Mouse (Mus musculus) C2C12 (cell line): Measurements from ENCODE around the gene Adgrg5. TPM values are rescaled to one million over a fixed set of nuclear protein-coding genes. Genes with fewer than 3 reads are reported as not detected.

ENCODE experiments used
- H3K27me3 ChIP-seq: one replicate; pipeline ENCODE4 v1.6.1; 2011; ENCODE audit not compliant: control insufficient read depth, insufficient read depth, insufficient read length
- H3K36me3 ChIP-seq: one replicate; pipeline ENCODE4 v1.6.1; 2011; ENCODE audit not compliant: control insufficient read depth, insufficient read depth
- H3K4me3 ChIP-seq: one replicate; pipeline ENCODE4 v1.5.1; 2011; ENCODE audit warnings: mild to moderate bottlenecking, control low read depth; ENCODE audit not compliant: poor library complexity, insufficient read depth, severe bottlenecking
- H3K79me2 ChIP-seq: one replicate; pipeline ENCODE4 v1.6.1; 2011; ENCODE audit not compliant: control insufficient read depth, insufficient read depth
- H3K79me3 ChIP-seq: one replicate; pipeline ENCODE4 v1.6.1; 2011; ENCODE audit warnings: low read depth, control low read depth
- H3ac ChIP-seq: one replicate; pipeline ENCODE3; 2011; ENCODE audit warnings: low read depth; ENCODE audit not compliant: control insufficient read depth, insufficient read length
- CEBPB ChIP-seq: IDR thresholded peaks from one replicate; pipeline ENCODE4 v1.6.1; 2011; ENCODE audit warnings: low read depth, mild to moderate bottlenecking, control low read depth, moderate library complexity
- CTCF ChIP-seq: IDR thresholded peaks from one replicate; pipeline ENCODE4 v1.5.1; 2011; ENCODE audit not compliant: control insufficient read depth, insufficient read depth, insufficient read length
- FOSL1 ChIP-seq: IDR thresholded peaks from one replicate; pipeline ENCODE4 v1.8.0; 2011; ENCODE audit warnings: mild to moderate bottlenecking, low read length; ENCODE audit not compliant: poor library complexity, insufficient read depth, severe bottlenecking
- MAX ChIP-seq: IDR thresholded peaks from one replicate; pipeline ENCODE4 v1.6.1; 2011; ENCODE audit warnings: mild to moderate bottlenecking, control low read depth
- MYOD1 ChIP-seq: IDR thresholded peaks from one replicate; pipeline ENCODE4 v1.6.1; 2011; ENCODE audit warnings: low read depth; ENCODE audit not compliant: control insufficient read depth, insufficient read length
- MYOG ChIP-seq: IDR thresholded peaks from one replicate; pipeline ENCODE4 v1.6.1; 2011; ENCODE audit not compliant: control insufficient read depth, insufficient read length; ENCODE audit errors: extremely low read depth
- USF1 ChIP-seq: IDR thresholded peaks from one replicate; pipeline ENCODE4 v1.6.1; 2011; ENCODE audit warnings: low read depth, mild to moderate bottlenecking, control low read depth, moderate library complexity
- polyA plus RNA-seq: library from polyadenylated mRNA; unstranded; fragments of >200 nt; fragmentation: generic; extraction: Trizol; gene quantifications from one replicate; pipeline ENCODE4 v1.2.1, GENCODE M21; 2012; ENCODE audit warnings: missing spikeins

The Adgrg5 gene
- polyA plus RNA-seq, 1 experiment: 0.18 TPM

DNA sequence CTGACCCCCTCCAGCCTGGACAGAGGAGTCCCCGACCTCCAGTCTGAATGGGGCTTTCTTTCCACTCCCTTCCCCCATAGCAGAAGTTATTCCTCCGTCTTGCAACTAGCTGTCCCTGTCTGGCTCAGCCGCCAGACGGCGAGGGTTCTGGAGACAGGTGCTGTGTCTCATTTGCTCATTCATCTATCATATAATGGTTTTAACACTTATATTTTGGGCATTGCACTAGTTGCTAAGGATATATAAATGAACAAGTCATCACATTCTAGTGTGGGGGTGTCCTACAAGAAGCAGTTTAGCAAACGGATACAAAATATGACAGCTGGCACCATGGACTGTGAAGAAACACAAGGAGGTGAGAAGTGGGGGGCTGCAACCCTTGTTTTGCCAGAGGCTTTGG is 21.7 kb downstream of the Adgrg5 start:
- Histone ChIP-seq H3K27me3 (peaks cover 22% of the 10 kb centered on the region), H3K4me3 (no peak overlapping the region), H3ac (no peak overlapping the region), H3K36me3 (no peaks in the 10 kb centered on the region), H3K79me2 (no peaks in the 10 kb centered on the region), H3K79me3 (no peaks in the 10 kb centered on the region)
- TF ChIP-seq CTCF (no peak), MAX (no peak), FOSL1 (no peak), MYOG (no peak), CEBPB (no peak), USF1 (no peak), MYOD1 (no peak)

DNA sequence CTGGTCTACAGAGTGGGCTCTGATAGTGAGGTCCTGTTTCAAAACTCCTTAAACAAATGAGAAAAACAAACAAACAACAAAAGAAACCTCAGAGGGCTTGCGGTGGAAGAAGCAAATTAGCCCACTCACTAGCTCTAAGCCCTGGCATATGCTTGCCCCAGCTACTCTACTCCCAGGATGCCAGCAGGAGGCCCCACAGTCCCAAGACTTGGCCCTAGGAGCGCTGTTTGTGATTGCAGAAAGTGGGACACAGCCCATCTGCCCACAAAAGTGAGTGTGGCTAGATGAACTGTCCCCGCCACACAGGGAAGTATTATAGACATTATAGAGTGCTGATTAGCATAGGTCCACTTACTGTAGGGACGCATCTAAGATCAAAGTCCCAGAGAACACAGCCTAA is 24.9 kb downstream of the Adgrg5 start:
- Histone ChIP-seq H3K79me3 (no peaks in the 10 kb centered on the region), H3K36me3 (no peaks in the 10 kb centered on the region), H3K79me2 (no peaks in the 10 kb centered on the region), H3ac (no peak overlapping the region), H3K27me3 (peaks cover 10% of the 10 kb centered on the region), H3K4me3 (no peak overlapping the region)
- no peak for TF ChIP-seq MAX
- no peak for TF ChIP-seq CTCF
- no peak for TF ChIP-seq MYOD1
- no peak for TF ChIP-seq FOSL1
- no peak for TF ChIP-seq MYOG

DNA sequence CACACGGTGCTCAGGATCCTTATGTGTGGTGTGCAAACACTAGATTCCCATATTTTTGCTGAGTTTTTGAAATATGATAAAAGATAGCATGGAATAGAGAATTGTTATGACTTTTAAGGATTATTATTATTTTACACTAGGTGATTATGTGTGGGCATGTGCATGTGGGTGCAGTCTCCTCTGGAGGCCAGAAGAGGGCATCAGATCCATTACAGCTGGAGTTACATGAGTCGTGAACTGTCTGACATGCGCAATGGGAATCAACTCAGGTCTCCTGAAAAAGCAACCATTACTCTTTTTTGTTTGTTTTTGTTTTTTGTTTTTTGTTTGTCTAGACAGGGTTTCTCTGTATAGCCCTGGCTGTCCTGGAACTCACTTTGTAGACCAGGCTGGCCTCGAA is 25.5 kb downstream of the Adgrg5 start:
- H3K36me3 ChIP-seq: no peaks in the 10 kb centered on the region
- no peak overlapping the region for H3K4me3 ChIP-seq
- TF ChIP-seq CTCF (no peak), CEBPB (no peak), FOSL1 (no peak), USF1 (no peak), MYOG (no peak), MAX (no peak), MYOD1 (no peak)
- H3K27me3 ChIP-seq: peaks cover 7% of the 10 kb centered on the region
- no peak overlapping the region for H3ac ChIP-seq
- H3K79me3 ChIP-seq: no peaks in the 10 kb centered on the region
- no peaks in the 10 kb centered on the region for H3K79me2 ChIP-seq

DNA sequence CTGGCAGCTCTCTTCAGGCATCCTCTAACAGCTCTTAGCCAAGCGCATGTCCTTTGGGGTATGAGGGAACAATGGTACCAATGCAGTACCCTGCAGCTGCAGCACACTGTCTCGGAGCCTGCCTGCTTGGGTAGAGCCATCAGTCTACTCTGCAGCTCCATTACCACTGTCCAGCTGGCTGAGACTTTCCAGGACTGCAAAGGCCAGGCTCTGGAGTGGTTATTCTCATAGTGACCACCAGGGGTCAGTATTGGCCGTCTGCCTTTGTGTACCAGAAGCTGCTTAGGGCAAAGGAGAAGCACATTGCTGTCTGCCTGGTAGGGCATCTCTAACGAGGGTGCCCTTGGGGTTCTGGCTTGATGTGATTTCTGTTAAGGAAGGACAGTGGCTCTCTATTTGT is 26.6 kb downstream of the Adgrg5 start:
- no peaks in the 10 kb centered on the region for H3K36me3 ChIP-seq
- no peaks in the 10 kb centered on the region for H3K79me3 ChIP-seq
- TF ChIP-seq MAX (no peak), CTCF (peak; percentile 53)
- H3K4me3 ChIP-seq: no peak overlapping the region
- no peaks in the 10 kb centered on the region for H3K79me2 ChIP-seq
- peaks cover 6% of the 10 kb centered on the region for H3K27me3 ChIP-seq
- no peak overlapping the region for H3ac ChIP-seq

DNA sequence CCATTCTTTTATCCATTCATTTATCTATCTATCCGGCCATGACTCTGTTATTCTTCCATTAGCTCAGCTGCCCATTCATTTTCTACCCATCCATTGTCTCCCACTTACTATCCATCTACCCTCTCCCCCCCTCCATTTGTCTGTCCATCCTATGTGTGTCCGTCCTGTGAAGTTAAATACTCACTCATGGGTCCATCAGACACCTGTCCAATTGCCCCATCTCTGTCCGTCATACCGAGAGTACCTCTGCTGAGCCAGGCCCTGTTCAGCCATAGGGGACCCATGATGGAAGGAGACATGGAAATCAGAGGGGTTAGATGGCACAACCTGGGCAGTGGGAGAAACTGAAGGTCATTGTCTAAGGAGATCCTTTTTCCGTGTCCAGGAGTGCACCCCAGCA is 27.0 kb downstream of the Adgrg5 start:
- H3K27me3 ChIP-seq: peaks cover 2% of the 10 kb centered on the region
- no peak overlapping the region for H3ac ChIP-seq
- no peaks in the 10 kb centered on the region for H3K79me3 ChIP-seq
- no peaks in the 10 kb centered on the region for H3K79me2 ChIP-seq
- H3K4me3 ChIP-seq: no peak overlapping the region
- TF ChIP-seq USF1 (no peak), MAX (no peak), CEBPB (no peak)
- H3K36me3 ChIP-seq: no peaks in the 10 kb centered on the region

DNA sequence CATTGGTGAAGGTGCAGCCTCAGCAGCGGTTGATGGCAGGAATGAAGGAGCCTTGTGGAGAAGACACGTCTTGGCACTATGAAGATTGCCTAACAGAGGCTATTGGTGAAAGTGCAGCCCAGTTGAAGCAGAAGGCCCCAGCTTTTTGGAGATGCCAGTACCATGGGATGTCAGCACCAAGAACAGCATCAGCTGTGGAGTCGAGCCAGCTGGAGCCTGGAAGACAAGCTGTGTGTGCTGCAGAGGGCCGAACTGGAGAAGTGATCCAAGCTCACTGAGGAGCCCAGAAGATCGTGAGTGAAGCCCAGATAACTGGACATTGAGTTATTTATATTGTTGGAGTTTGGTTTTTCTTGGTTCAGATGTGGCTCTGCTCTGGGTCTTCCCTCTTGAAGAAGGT is 28.6 kb downstream of the Adgrg5 start:
- H3K79me2 ChIP-seq: no peaks in the 10 kb centered on the region
- H3ac ChIP-seq: no peak overlapping the region
- H3K36me3 ChIP-seq: no peaks in the 10 kb centered on the region
- no peaks in the 10 kb centered on the region for H3K79me3 ChIP-seq
- no peak overlapping the region for H3K4me3 ChIP-seq
- H3K27me3 ChIP-seq: no peaks in the 10 kb centered on the region
- TF ChIP-seq USF1 (no peak), CTCF (no peak), MAX (no peak), FOSL1 (no peak), MYOG (no peak), CEBPB (no peak), MYOD1 (no peak)
